Mouse (Mus musculus) lung, postnatal 0 days (tissue): ENCODE data around the gene Dolk. TPM values are rescaled to one million over a fixed set of nuclear protein-coding genes. Genes with fewer than 3 reads are reported as not detected.

Experiments used
- ATAC-seq: fragments of 200-750 bp; cut with Nextera tagmentation; 2 replicates; pipeline ENCODE4 v1.8.0; 2017; ENCODE audit warnings: moderate library complexity
- DNase-seq: peaks from one replicate; pipeline ENCODE4 v3.0.0-alpha.2; 2016; ENCODE audit warnings: low spot score
- H3K27ac ChIP-seq: fragments of 300-500 bp; sonication (generic); 2 replicates; pipeline ENCODE4 v1.5.1; 2014; ENCODE audit warnings: antibody characterized with exemption, mild to moderate bottlenecking, low read length, mixed read lengths
- H3K27me3 ChIP-seq: fragments of 300-500 bp; sonication (generic); replicated peaks from 2 replicates; pipeline ENCODE4 v1.6.1; 2014; ENCODE audit warnings: low read length, mixed read lengths; ENCODE audit not compliant: insufficient read depth
- H3K36me3 ChIP-seq: fragments of 300-500 bp; sonication (generic); 2 replicates; pipeline ENCODE4 v1.6.1; 2014; ENCODE audit warnings: low read length, mixed read lengths; ENCODE audit not compliant: insufficient read depth
- H3K4me1 ChIP-seq: fragments of 300-500 bp; sonication (generic); 2 replicates; pipeline ENCODE4 v1.6.1; 2014; ENCODE audit warnings: antibody characterized with exemption, low read depth, low read length, mixed read lengths; ENCODE audit not compliant: insufficient read depth
- H3K4me2 ChIP-seq: fragments of 300-500 bp; sonication (generic); replicated peaks from 2 replicates; pipeline ENCODE4 v1.6.1; 2014; ENCODE audit warnings: low read depth, mild to moderate bottlenecking, low read length, moderate library complexity, mixed read lengths
- H3K4me3 ChIP-seq: fragments of 300-500 bp; sonication (generic); 2 replicates; pipeline ENCODE4 v1.5.1; 2014; ENCODE audit warnings: low read depth, low read length
- H3K9ac ChIP-seq: fragments of 300-500 bp; sonication (generic); replicated peaks from 2 replicates; pipeline ENCODE4 v1.6.1; 2014; ENCODE audit warnings: low read depth, mild to moderate bottlenecking
- H3K9me3 ChIP-seq: fragments of 300-500 bp; sonication (generic); 2 replicates; pipeline ENCODE4 v1.6.1; 2016; ENCODE audit warnings: low read length, mixed read lengths
- CTCF ChIP-seq: IDR thresholded peaks from 2 replicates; pipeline ENCODE4 v1.5.1; 2016; ENCODE audit warnings: antibody characterized with exemption, mild to moderate bottlenecking
- EP300 ChIP-seq: IDR thresholded peaks from 2 replicates; pipeline ENCODE4 v1.6.1; 2016; ENCODE audit warnings: antibody characterized with exemption, mild to moderate bottlenecking, control low read depth
- WGBS: fragments of 180-500 bp; shearing (Covaris S2); extraction: QIAGEN DNeasy Blood & Tissue Kit; methylation state at CpG from one replicate; pipeline ENCODE4 v1.1.7; 2014; 5-methylcytosine and 5-hydroxymethylcytosine counted together
- polyA plus RNA-seq: library from polyadenylated mRNA; unstranded; fragments of >200 nt; fragmentation: Nextera tagmentation; extraction: Ambion mirVana; gene quantifications from 2 replicates; pipeline ENCODE4 v1.2.1, GENCODE M21; 2015

The Dolk gene
- polyA plus RNA-seq, 1 experiment from 2014 or later: 24.1 TPM

GRCm38 (mm10) chr2:30261064-30261736, 24.9 kb downstream of the Dolk start:
- peaks cover 43% of the 10 kb centered on the region for H3K36me3 ChIP-seq
- no peak overlapping the region for H3K27ac ChIP-seq
- peaks cover 21% of the 10 kb centered on the region for H3K4me1 ChIP-seq
- no peaks in the 10 kb centered on the region for H3K9me3 ChIP-seq
- TF ChIP-seq EP300 (no peak), CTCF (peak; percentile 43)
- H3K4me2 ChIP-seq: no peak overlapping the region
- no peaks in the 10 kb centered on the region for H3K27me3 ChIP-seq
- no peak overlapping the region for H3K9ac ChIP-seq
- no peak overlapping the region for H3K4me3 ChIP-seq
- 84% methylated on average over 4 of the region's 4 CpGs for WGBS
- ATAC-seq: no peak
- DNase-seq: no peak

- no peaks in the 10 kb centered on the region for H3K9me3 ChIP-seq
- no peak overlapping the region for H3K4me3 ChIP-seq
- H3K27me3 ChIP-seq: no peaks in the 10 kb centered on the region
- 83% methylated on average over 15 of the region's 15 CpGs for WGBS
- H3K4me1 ChIP-seq: peaks cover 5% of the 10 kb centered on the region
- peak overlapping the region; percentile 66 for H3K27ac ChIP-seq
- TF ChIP-seq CTCF (no peak), EP300 (no peak)
- H3K4me2 ChIP-seq: no peak overlapping the region
- H3K9ac ChIP-seq: no peak overlapping the region
- H3K36me3 ChIP-seq: peaks cover 48% of the 10 kb centered on the region
- DNase-seq (no peak), ATAC-seq (no peak)
Observed at GRCm38 (mm10) chr2:30259131-30260064, 26.7 kb downstream of the Dolk start.

- TF ChIP-seq EP300 (peak; percentile 98), CTCF (no peak)
- H3K27me3 ChIP-seq: no peaks in the 10 kb centered on the region
- peak; percentile 75 for DNase-seq
- no peak overlapping the region for H3K4me2 ChIP-seq
- H3K9ac ChIP-seq: no peak overlapping the region
- peaks cover 40% of the 10 kb centered on the region for H3K36me3 ChIP-seq
- H3K4me1 ChIP-seq: peaks cover 5% of the 10 kb centered on the region
- H3K27ac ChIP-seq: peak overlapping the region; percentile 66
- no peak overlapping the region for H3K4me3 ChIP-seq
- ATAC-seq: peak; percentile 88
- 47% methylated on average over 4 of the region's 4 CpGs for WGBS
- no peaks in the 10 kb centered on the region for H3K9me3 ChIP-seq
Observed at GRCm38 (mm10) chr2:30258600-30258999, 27.5 kb downstream of the Dolk start.

GRCm38 (mm10) chr2:30257699-30258460, 28.3 kb downstream of the Dolk start:
- 76% methylated on average over 7 of the region's 7 CpGs for WGBS
- no peaks in the 10 kb centered on the region for H3K27me3 ChIP-seq
- H3K4me2 ChIP-seq: no peak overlapping the region
- H3K4me1 ChIP-seq: peaks cover 5% of the 10 kb centered on the region
- peak overlapping the region; percentile 66 for H3K27ac ChIP-seq
- TF ChIP-seq EP300: no peak
- no peak for TF ChIP-seq CTCF
- H3K9me3 ChIP-seq: no peaks in the 10 kb centered on the region
- DNase-seq (no peak), ATAC-seq (no peak)
- H3K4me3 ChIP-seq: no peak overlapping the region
- peaks cover 38% of the 10 kb centered on the region for H3K36me3 ChIP-seq
- H3K9ac ChIP-seq: no peak overlapping the region

GRCm38 (mm10) chr2:30256616-30257350, 29.4 kb downstream of the Dolk start:
- H3K4me3 ChIP-seq: no peak overlapping the region
- no peak for TF ChIP-seq EP300
- no peak for TF ChIP-seq CTCF
- no peaks in the 10 kb centered on the region for H3K27me3 ChIP-seq
- H3K36me3 ChIP-seq: peaks cover 31% of the 10 kb centered on the region; the same call in 1 of the 2 replicates
- ATAC-seq: no peak
- H3K27ac ChIP-seq: no peak overlapping the region
- peaks cover 7% of the 10 kb centered on the region for H3K4me1 ChIP-seq
- no peak overlapping the region for H3K4me2 ChIP-seq
- DNase-seq: no peak
- WGBS: 97% methylated on average over 30 of the region's 30 CpGs
- H3K9ac ChIP-seq: no peak overlapping the region
- no peaks in the 10 kb centered on the region for H3K9me3 ChIP-seq
